Mouse (Mus musculus): Measurements from ENCODE around the gene Ahnak2. TPM values are rescaled to one million over a fixed set of nuclear protein-coding genes. Genes with fewer than 3 reads are reported as not detected.
A peak's percentile ranks its signal among the peaks of the same experiment; 100 is the strongest.
"Not testable (repeated sequence)": the region's sequence is repeated elsewhere in the genome, so short reads cannot be mapped to it uniquely, and the experiment has no call there.

The Ahnak2 gene
- polyA plus RNA-seq, 1 experiment, result 1.4 TPM

- Histone ChIP-seq H3K4me1 (ENCODE audit: control insufficient read depth, insufficient read depth, low read length) (peaks cover 10% of the 10 kb centered on the region), H3K4me3 (replicated peaks; ENCODE audit: control insufficient read depth, low read depth, low read length) (no peak overlapping the region), H3K27ac (ENCODE audit: control insufficient read depth, insufficient read depth, low read depth, low read length, poor library complexity) (no peak overlapping the region)
- 71% methylated on average over 5 of the region's 5 CpGs for WGBS
- TF ChIP-seq CTCF (IDR thresholded peaks at IDR 0.05; ENCODE audit: control insufficient read depth, insufficient read depth, low read length) (no peak), POLR2A (IDR thresholded peaks at IDR 0.05; ENCODE audit: borderline replicate concordance, control insufficient read depth, low read depth, low read length) (no peak)
These were observed 23.4 kb upstream of the Ahnak2 start for GRCm38 (mm10) chr12:112825901-112826300.

GRCm38 (mm10) chr12:112823221-112823620 is 20.8 kb upstream of the Ahnak2 start:
- H3K4me3 ChIP-seq (replicated peaks; ENCODE audit: control insufficient read depth, low read depth, low read length), result no peak overlapping the region
- 8% methylated on average over 4 of the region's 4 CpGs for WGBS
- TF ChIP-seq CTCF (IDR thresholded peaks at IDR 0.05; ENCODE audit: control insufficient read depth, insufficient read depth, low read length) (no peak), POLR2A (IDR thresholded peaks at IDR 0.05; ENCODE audit: borderline replicate concordance, control insufficient read depth, low read depth, low read length) (no peak)
- peak overlapping the region; percentile 36; the same call in 1 of the 2 replicates for H3K27ac ChIP-seq (ENCODE audit: control insufficient read depth, insufficient read depth, low read depth, low read length, poor library complexity)
- H3K4me1 ChIP-seq (ENCODE audit: control insufficient read depth, insufficient read depth, low read length), result peaks cover 7% of the 10 kb centered on the region

DNA sequence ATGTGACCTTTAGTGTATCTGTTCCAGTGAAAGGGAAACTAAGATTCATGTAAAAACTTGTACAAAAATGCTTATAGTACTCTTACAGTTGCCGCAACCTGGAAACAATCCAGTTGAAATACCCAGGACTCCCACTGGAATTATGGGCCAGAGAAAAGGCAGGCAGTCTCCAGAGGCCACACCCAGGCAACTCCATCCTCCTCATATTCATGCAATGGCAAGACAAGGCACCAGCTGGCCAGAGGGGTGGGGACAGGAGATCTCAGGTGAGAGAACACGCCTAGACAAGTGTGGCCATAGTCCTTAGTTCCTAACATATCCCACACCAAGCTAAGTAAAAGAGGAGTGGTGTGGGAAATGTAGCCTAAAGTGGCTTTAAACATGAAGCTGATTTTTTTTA is 20.2 kb upstream of the Ahnak2 start:
- H3K27ac ChIP-seq (ENCODE audit: control insufficient read depth, insufficient read depth, low read depth, low read length, poor library complexity), result no peak overlapping the region
- 76% methylated on average over 2 of the region's 2 CpGs for WGBS
- H3K4me1 ChIP-seq (ENCODE audit: control insufficient read depth, insufficient read depth, low read length), result peaks cover 7% of the 10 kb centered on the region
- no peak overlapping the region for H3K4me3 ChIP-seq (replicated peaks; ENCODE audit: control insufficient read depth, low read depth, low read length)
- no peak for TF ChIP-seq CTCF (IDR thresholded peaks at IDR 0.05; ENCODE audit: control insufficient read depth, insufficient read depth, low read length)
- no peak for TF ChIP-seq POLR2A (IDR thresholded peaks at IDR 0.05; ENCODE audit: borderline replicate concordance, control insufficient read depth, low read depth, low read length)

GRCm38 (mm10) chr12:112821974-112822373 is 19.5 kb upstream of the Ahnak2 start:
- no peak for TF ChIP-seq CTCF (IDR thresholded peaks at IDR 0.05; ENCODE audit: control insufficient read depth, insufficient read depth, low read length)
- no peak for TF ChIP-seq POLR2A (IDR thresholded peaks at IDR 0.05; ENCODE audit: borderline replicate concordance, control insufficient read depth, low read depth, low read length)
- no peak overlapping the region for H3K4me3 ChIP-seq (replicated peaks; ENCODE audit: control insufficient read depth, low read depth, low read length)
- 57% methylated on average over 4 of the region's 4 CpGs for WGBS
- peaks cover 5% of the 10 kb centered on the region for H3K4me1 ChIP-seq (ENCODE audit: control insufficient read depth, insufficient read depth, low read length)
- H3K27ac ChIP-seq (ENCODE audit: control insufficient read depth, insufficient read depth, low read depth, low read length, poor library complexity), result peak overlapping the region; percentile 56; the same call in 1 of the 2 replicates

DNA sequence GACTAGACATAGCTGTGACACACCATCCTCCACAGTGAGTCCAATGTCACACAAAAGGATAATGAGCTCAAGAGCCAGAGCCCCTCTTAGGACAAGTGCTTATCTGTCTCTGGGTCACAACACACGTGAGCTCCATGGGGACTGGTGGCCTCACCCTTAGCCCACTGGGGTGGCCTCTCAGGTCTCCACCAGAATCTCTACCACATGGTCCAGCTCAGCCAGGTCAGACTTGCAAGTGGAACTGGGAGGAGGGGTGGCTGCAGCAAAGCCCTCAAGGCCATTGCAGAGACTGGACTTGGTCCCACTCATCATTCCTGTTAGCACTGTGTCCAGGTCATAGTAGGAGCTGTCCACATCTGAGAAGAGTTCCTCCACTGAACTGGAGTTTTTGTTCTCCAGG is 18.8 kb upstream of the Ahnak2 start:
- 48% methylated on average over 1 of the region's 1 CpGs for WGBS
- Histone ChIP-seq H3K27ac (ENCODE audit: control insufficient read depth, insufficient read depth, low read depth, low read length, poor library complexity) (no peak overlapping the region), H3K4me3 (replicated peaks; ENCODE audit: control insufficient read depth, low read depth, low read length) (no peak overlapping the region), H3K4me1 (ENCODE audit: control insufficient read depth, insufficient read depth, low read length) (peaks cover 5% of the 10 kb centered on the region)
- no peak for TF ChIP-seq CTCF (IDR thresholded peaks at IDR 0.05; ENCODE audit: control insufficient read depth, insufficient read depth, low read length)
- TF ChIP-seq POLR2A (IDR thresholded peaks at IDR 0.05; ENCODE audit: borderline replicate concordance, control insufficient read depth, low read depth, low read length), result no peak

- H3K4me1 ChIP-seq (ENCODE audit: control insufficient read depth, insufficient read depth, low read length), result peaks cover 5% of the 10 kb centered on the region
- no peak overlapping the region for H3K27ac ChIP-seq (ENCODE audit: control insufficient read depth, insufficient read depth, low read depth, low read length, poor library complexity)
- no peak for TF ChIP-seq POLR2A (IDR thresholded peaks at IDR 0.05; ENCODE audit: borderline replicate concordance, control insufficient read depth, low read depth, low read length)
- TF ChIP-seq CTCF (IDR thresholded peaks at IDR 0.05; ENCODE audit: control insufficient read depth, insufficient read depth, low read length), result no peak
- no peak overlapping the region for H3K4me3 ChIP-seq (replicated peaks; ENCODE audit: control insufficient read depth, low read depth, low read length)
- WGBS, result 91% methylated on average over 12 of the region's 12 CpGs
These were observed 18.0 kb upstream of the Ahnak2 start for GRCm38 (mm10) chr12:112820401-112820999.

DNA sequence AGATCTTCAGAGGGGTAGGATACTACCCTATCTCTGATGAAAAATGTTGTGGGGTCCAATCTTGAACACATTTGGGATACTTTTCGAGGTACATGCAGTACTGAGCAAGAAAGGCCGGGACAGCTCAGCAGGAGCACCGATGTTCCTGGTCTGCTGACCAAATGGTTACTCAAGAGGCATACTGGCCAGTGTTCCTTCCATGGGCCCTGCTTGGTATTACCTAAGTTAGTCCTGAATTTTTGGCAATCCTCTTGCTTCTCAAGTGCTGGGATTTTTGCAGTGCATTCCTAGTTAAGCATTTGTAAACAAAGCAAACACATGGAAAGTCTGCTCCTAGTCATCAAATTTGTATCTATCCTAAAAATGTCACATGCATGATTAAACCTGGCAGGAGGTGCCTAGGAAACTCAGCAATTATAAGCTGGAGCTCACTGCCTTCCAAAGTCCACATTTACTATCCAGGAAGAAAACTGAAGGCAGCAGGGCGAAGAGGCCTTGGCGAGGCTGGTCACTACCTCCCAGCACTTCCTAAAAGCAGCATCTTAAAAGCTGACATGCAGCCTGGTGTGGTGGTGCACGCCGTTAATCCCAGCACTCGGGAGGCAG is 16.7 kb upstream of the Ahnak2 start:
- Histone ChIP-seq H3K4me1 (ENCODE audit: control insufficient read depth, insufficient read depth, low read length) (peaks cover 5% of the 10 kb centered on the region), H3K4me3 (replicated peaks; ENCODE audit: control insufficient read depth, low read depth, low read length) (no peak overlapping the region), H3K27ac (ENCODE audit: control insufficient read depth, insufficient read depth, low read depth, low read length, poor library complexity) (no peak overlapping the region)
- no peak for TF ChIP-seq POLR2A (IDR thresholded peaks at IDR 0.05; ENCODE audit: borderline replicate concordance, control insufficient read depth, low read depth, low read length)
- no peak for TF ChIP-seq CTCF (IDR thresholded peaks at IDR 0.05; ENCODE audit: control insufficient read depth, insufficient read depth, low read length)
- WGBS, result 93% methylated on average over 8 of the region's 8 CpGs

DNA sequence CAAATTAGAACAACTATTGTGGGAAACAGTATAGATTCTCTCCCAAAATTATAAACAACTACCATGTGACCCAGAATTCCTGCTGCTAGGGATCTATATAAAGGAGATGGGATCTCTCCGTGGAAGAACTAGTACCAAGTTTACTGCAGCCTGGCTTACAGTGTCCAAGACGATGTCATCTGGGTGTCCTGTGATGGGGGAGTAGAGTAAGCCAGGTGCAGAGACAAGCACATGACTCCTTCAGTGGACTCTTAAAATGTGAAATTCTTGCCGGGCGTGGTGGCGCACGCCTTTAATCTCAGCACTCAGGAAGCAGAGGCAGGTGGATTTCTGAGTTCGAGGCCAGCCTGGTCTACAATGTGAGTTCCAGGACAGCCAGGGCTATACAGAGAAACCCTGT is 14.4 kb upstream of the Ahnak2 start:
- 85% methylated on average over 7 of the region's 7 CpGs for WGBS
- not testable (repeated sequence) for H3K4me3 ChIP-seq (replicated peaks; ENCODE audit: control insufficient read depth, low read depth, low read length); H3K27ac ChIP-seq (ENCODE audit: control insufficient read depth, insufficient read depth, low read depth, low read length, poor library complexity); H3K4me1 ChIP-seq (ENCODE audit: control insufficient read depth, insufficient read depth, low read length)

DNA sequence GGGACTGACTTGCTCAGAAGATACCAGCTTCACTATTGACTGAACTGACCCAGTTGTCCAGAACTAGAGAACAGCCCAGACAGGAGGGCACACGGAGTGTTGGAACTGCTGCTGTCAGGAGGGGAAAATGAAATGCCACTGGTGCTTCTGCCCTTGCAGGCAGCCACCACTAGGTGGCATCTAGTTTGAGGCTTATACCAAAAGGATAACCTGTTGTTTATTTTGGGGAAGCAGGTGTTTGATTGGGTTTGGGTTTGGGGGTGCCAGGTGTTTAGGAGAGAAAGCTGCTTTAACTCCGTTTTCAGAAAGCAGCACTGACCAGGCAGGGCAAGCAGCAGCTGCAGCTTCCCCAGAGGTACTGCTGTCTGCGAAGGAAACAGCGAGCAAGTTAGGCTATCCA is 13.8 kb upstream of the Ahnak2 start:
- H3K27ac ChIP-seq (ENCODE audit: control insufficient read depth, insufficient read depth, low read depth, low read length, poor library complexity), result no peak overlapping the region
- 50% methylated on average over 4 of the region's 4 CpGs for WGBS
- no peak overlapping the region for H3K4me3 ChIP-seq (replicated peaks; ENCODE audit: control insufficient read depth, low read depth, low read length)
- TF ChIP-seq CTCF (IDR thresholded peaks at IDR 0.05; ENCODE audit: control insufficient read depth, insufficient read depth, low read length) (peak; percentile 80), POLR2A (IDR thresholded peaks at IDR 0.05; ENCODE audit: borderline replicate concordance, control insufficient read depth, low read depth, low read length) (no peak)
- no peaks in the 10 kb centered on the region for H3K4me1 ChIP-seq (ENCODE audit: control insufficient read depth, insufficient read depth, low read length)
